Comparison of ENCODE assay signal across 22 mouse cellular contexts in the genomic region with DNA sequence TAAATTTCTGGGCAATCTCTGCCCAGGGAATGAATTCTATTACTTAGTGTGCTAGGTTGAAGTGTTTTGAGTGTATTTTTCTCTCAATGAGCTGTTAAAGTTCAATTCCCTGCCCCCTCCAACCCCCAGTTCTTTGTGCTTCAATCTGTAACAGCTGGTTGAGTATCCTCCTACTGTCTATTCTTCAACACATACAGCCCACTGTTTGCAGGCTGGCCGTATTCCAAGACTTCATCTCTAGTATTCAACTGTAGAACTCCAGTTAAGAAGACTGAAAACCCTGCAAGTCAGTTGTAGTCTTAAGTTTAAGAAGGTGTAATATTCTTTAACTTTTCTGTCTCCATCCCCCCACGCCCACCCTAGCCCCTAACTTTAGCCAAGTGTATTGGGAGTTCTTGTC. TPM values are rescaled to one million over a fixed set of nuclear protein-coding genes. Genes with fewer than 3 reads are reported as not detected.
A peak's percentile ranks its signal among the peaks of the same experiment; 100 is the strongest.
DNase-seq lines count a peak whose midpoint lies in the region; ATAC-seq lines count a peak whose summit lies in the region.
"Had no signal": no experiment of that assay in that cellular context is flagged by ENCODE, and none has a peak within 500 bp of the region (broad histone marks: within the 10 kb centered on the region; RNA-seq: fewer than 3 reads in every experiment).

No protein-coding gene starts in this region.

- peak; percentile 30 to 77 for DNase-seq in layer of hippocampus, adult 18-20 months (ENCODE audit: low spot score in 2 of 2)
- DNase-seq in layer of hippocampus, postnatal 25 days (ENCODE audit: extremely low spot score in 1 of 2, low spot score in 1 of 2): no peak
- DNase-seq in right cerebral cortex, adult 18-20 months: peak; percentile 59
- DNase-seq in right cerebral cortex, postnatal 25 days: no peak
- DNase-seq in layer of hippocampus, adult 9-11 months: peak; percentile 62
- peak; percentile 34 to 57 for DNase-seq in right cerebral cortex, postnatal 36 days (ENCODE audit: low spot score in 2 of 2)
- no peak for DNase-seq in liver, embryonic 11.5 days (ENCODE audit: low spot score)
- DNase-seq in lung, adult 18-20 months: no peak
- DNase-seq: adrenal gland, postnatal 36 days; cerebellum, adult 9-11 months; heart, adult 11 months; heart, postnatal 36 days; kidney, adult 11 months; thymus, postnatal 25 days had no signal

- no peaks in the 10 kb centered on the region for H3K4me1 ChIP-seq in liver, embryonic 11.5 days (replicated peaks; ENCODE audit: control insufficient read depth, insufficient read depth, low read length)

- H3K9ac ChIP-seq in liver, embryonic 11.5 days (ENCODE audit: low read depth, low read length): no peak overlapping the region
- H3K9ac ChIP-seq: forebrain, embryonic 13.5 days; heart, embryonic 13.5 days; lung, embryonic 15.5 days had no signal

- no peak overlapping the region for H3K27ac ChIP-seq in liver, embryonic 11.5 days (ENCODE audit: low read depth, low read length)
- H3K27ac ChIP-seq: forebrain, embryonic 13.5 days; heart, embryonic 13.5 days; kidney, postnatal 0 days; lung, embryonic 15.5 days; stomach, postnatal 0 days had no signal

- no peak for ATAC-seq in liver, embryonic 11.5 days (replicated peaks; ENCODE audit: low FRiP score)
- ATAC-seq: activated CD4-positive, CD25-positive, alpha-beta regulatory T cell, adult 4 months; forebrain, embryonic 13.5 days; hindbrain, embryonic 16.5 days; Patski had no signal

- H3K27me3 ChIP-seq in liver, embryonic 11.5 days (replicated peaks; ENCODE audit: control insufficient read depth, insufficient read depth, low read length): no peaks in the 10 kb centered on the region
- H3K27me3 ChIP-seq: forebrain, embryonic 13.5 days; heart, embryonic 13.5 days; lung, embryonic 15.5 days had no signal

- no peaks in the 10 kb centered on the region for H3K36me3 ChIP-seq in liver, embryonic 11.5 days (ENCODE audit: control insufficient read depth, insufficient read depth, low read length)
- H3K36me3 ChIP-seq: heart, embryonic 13.5 days; lung, embryonic 15.5 days had no signal

- WGBS in liver, embryonic 11.5 days: 64% methylated on average over 2 of the region's 2 CpGs

- no peaks in the 10 kb centered on the region for H3K9me3 ChIP-seq in liver, embryonic 11.5 days (ENCODE audit: control insufficient read depth, low read length)
- H3K9me3 ChIP-seq: forebrain, embryonic 13.5 days; heart, embryonic 13.5 days; lung, embryonic 15.5 days had no signal

- no peak overlapping the region for H3K4me2 ChIP-seq in liver, embryonic 11.5 days
- H3K4me2 ChIP-seq: forebrain, embryonic 13.5 days; heart, embryonic 13.5 days; lung, embryonic 15.5 days had no signal

- H3K4me3 ChIP-seq in liver, embryonic 11.5 days (ENCODE audit: low read depth, low read length): no peak overlapping the region
- H3K4me3 ChIP-seq: forebrain, embryonic 13.5 days; heart, embryonic 13.5 days; lung, embryonic 15.5 days had no signal

RNA-seq across cellular contexts. Expression of gene Hectd2, which starts 10.0 kb away (rescaled TPM):
- total RNA-seq in layer of hippocampus, adult 18-20 months (2021): 10 to 100 TPM; 33.8 to 38.8 TPM
- total RNA-seq in layer of hippocampus, postnatal 25 days (2021): 10 to 100 TPM; 31.3 to 45.2 TPM
- 1.3 TPM in 2 replicates for polyA plus RNA-seq in liver, embryonic 11.5 days (2014; fragmentation: Nextera tagmentation; extraction: Ambion mirVana)

Comparison
In these comparisons a context has a peak if more than half of its experiments do, and no peak if none do; other contexts are left out.
1. DNase-seq: peak in layer of hippocampus, adult 18-20 months (2 of 2), right cerebral cortex, adult 18-20 months (single experiment), layer of hippocampus, adult 9-11 months (single experiment) and right cerebral cortex, postnatal 36 days (2 of 2); none in layer of hippocampus, postnatal 25 days (0 of 2), right cerebral cortex, postnatal 25 days (single experiment), liver, embryonic 11.5 days (single experiment) and lung, adult 18-20 months (0 of 2).